Mouse (Mus musculus) fibroblast of lung, adult 2 months (primary cell): ENCODE results near the gene Fam222b.
"Not testable (repeated sequence)": the region's sequence is repeated elsewhere in the genome, so short reads cannot be mapped to it uniquely, and the experiment has no call there.

Experiments used
- DNase-seq: peaks from one replicate; pipeline ENCODE4 v3.0.0-alpha.2; 2011; ENCODE audit warnings: low read depth

Gene Fam222b

GRCm38 (mm10) chr11:78094504-78095143 lies at the start of gene Fam222b:
Gene Fam222b (plus strand): TSS chr11:78094660.
- DNase-seq: peak; percentile 65

GRCm38 (mm10) chr11:78044758-78045251 lies 49.7 kb upstream of the Fam222b start:
- DNase-seq: peak; percentile 67

- DNase-seq: not testable (repeated sequence)
Observed at GRCm38 (mm10) chr11:78048637-78049036, 45.8 kb upstream of the Fam222b start.

DNA sequence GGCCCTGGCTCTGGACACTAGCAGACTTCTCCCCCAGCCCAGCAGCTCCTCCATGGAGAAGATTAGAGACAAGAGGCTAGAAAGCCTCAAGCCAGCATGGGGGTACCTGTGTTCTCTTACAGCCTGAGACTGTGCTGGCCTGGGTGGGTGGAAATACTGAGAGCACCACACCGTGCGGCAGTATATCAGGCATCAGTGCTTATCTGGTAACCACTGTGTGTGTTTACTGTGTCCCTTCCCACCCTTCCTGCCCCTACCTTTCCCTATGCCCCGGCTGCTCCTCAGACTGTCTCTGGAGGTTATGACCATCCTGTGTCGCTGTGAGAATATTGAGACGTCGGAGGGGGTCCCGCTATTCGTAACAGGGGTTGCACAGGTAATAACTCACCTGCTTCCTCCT lies 41.4 kb upstream of the Fam222b start:
- DNase-seq: no peak

- no peak for DNase-seq
Observed at GRCm38 (mm10) chr11:78056946-78057345, 37.5 kb upstream of the Fam222b start.

GRCm38 (mm10) chr11:78059833-78060757 lies 34.4 kb upstream of the Fam222b start:
- peak; percentile 43 for DNase-seq

DNA sequence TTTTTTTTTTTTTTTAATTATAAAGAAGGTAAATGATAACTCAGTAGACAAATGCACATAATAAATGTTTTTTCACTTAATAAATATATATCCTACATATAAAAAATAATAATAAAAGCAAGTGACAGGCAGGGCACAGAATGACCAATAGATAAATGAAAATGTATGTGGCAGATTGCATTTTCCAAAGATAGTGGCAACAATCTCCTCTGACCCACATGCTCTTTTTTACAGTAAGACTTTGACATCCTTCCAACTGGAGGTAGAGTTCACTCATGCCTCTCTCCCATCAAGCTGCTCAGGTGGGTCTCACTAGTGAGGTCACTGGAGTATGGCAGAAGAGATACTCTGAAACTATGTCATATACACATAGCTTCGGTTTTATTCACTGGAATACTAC lies 31.9 kb upstream of the Fam222b start:
- DNase-seq: no peak

DNA sequence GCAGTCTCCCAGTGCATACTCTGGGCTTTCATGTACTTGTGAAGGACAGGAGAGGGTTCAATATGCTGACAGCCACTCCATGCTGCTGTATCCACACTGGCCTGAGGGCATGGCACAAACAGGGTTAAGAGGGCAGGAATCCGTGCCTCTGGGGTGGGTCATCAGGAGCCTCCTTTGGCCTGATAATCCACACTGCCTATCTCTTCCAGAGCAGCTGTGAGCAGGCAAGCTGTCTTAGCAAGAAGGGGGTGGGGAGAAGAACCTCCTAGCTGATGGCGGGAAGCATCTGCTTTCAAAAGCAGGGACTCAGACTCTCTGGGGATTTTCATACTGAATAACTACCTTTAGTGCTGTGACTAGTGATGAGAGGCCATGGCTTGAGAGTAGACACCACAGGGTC lies 28.6 kb upstream of the Fam222b start:
- no peak for DNase-seq

GRCm38 (mm10) chr11:78066641-78067040 lies 27.8 kb upstream of the Fam222b start:
- DNase-seq: no peak

GRCm38 (mm10) chr11:78067566-78067965 lies 26.9 kb upstream of the Fam222b start:
- no peak for DNase-seq

DNA sequence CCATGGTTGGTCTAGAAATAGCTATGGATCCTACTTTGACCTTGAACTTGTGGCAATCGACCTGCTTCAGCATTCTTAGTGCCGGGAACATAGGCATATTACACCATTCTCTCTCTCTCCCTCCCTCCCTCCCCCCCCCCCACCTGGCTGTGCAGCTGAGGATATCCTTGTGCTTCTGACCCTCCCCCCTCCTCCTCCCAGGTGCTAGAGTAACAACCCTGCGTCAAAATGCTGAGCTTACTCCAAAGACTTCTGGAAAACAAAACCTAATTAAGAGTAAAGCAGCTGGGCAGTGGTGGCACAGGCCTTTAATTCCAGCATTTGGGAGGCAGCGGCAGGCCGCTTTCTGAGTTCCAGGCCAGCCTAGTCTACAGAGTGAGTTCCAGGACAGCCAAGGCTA lies 25.3 kb upstream of the Fam222b start:
- no peak for DNase-seq

DNA sequence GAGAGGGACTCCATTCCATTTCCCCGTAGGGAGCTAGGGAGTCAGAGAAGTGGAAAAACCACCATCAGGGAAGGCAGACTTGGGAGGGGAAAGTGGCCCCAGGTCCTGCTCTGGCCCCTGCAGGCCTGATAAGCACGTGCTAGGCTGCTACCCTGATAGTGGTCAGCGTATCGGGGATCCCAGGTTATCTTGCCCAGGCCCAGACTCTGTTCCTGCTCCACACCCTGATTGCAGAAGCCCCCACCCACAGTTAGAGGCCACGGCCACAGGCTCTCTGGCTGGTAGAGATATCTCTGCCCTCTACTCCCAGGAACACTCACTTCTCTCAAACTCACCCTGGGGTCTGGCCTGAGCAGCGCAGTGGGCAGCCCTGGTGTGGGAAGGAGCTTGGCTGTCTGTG lies 24.8 kb upstream of the Fam222b start:
- DNase-seq: no peak

GRCm38 (mm10) chr11:78071938-78072337 lies 22.5 kb upstream of the Fam222b start:
- DNase-seq: no peak

GRCm38 (mm10) chr11:78072425-78073130 lies 21.9 kb upstream of the Fam222b start:
- DNase-seq: no peak

GRCm38 (mm10) chr11:78073577-78074276 lies 20.7 kb upstream of the Fam222b start:
- DNase-seq: no peak

DNA sequence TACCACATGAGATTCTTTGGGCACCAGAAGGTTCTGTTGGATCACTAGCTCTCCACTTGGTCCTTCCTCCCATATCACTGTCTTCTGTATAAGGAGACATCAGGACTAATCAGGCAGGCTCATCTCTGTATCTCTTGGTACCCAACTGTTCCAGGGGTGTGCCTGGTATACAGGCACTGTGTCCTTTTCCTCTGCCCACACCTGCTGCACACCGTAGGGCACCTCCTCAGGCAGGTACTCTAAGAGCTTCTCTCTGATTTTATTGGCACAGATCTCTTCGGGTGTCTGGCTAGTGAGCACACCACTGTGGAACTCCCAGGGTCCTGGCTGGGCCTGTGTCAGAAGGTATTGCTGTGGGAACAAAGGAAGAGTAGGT lies 20.2 kb upstream of the Fam222b start:
- DNase-seq: no peak

DNA sequence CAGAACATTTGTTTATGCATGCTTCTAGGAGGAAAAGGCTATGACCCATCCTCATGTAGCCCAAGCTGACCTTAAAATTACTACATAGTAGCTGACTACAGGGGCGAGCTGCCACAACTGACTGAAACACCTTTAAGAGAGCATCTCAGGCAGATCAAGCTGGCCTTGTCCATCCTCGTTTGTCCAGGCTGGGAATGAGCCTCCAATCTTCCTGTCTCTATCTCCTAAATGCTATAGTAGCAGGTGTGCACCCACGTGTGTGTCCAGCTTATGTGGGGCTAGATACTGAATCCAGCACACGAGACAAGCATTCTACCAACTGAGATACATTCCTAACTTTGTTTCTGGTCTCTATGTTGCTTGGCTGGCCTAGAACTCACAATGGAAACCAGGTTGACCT lies 19.8 kb upstream of the Fam222b start:
- DNase-seq: no peak

GRCm38 (mm10) chr11:78079961-78080921 lies 14.2 kb upstream of the Fam222b start, which contains the start of gene Eral1:
Gene Eral1 (minus strand): TSS chr11:78080383.
- DNase-seq: peak; percentile 76

DNA sequence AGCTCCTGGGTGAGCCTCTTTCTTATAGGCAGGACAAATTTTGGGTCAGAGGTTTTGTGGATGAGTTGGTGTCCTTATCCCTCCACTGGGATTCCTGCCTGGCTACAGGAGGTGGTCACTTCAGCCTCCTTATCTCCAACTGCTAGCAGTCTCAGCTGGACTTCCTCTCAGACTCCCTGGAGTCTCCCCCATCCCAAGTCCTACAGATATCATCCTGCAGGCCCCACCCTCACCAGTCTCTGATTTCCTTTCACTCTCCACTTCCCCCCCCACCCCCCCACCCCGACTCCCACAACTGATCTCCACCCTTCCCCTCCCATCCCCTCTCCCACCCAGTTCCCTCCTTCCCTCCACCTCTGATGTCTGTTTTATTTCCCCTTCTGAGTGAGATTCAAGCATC lies 10.9 kb upstream of the Fam222b start:
- no peak for DNase-seq

DNA sequence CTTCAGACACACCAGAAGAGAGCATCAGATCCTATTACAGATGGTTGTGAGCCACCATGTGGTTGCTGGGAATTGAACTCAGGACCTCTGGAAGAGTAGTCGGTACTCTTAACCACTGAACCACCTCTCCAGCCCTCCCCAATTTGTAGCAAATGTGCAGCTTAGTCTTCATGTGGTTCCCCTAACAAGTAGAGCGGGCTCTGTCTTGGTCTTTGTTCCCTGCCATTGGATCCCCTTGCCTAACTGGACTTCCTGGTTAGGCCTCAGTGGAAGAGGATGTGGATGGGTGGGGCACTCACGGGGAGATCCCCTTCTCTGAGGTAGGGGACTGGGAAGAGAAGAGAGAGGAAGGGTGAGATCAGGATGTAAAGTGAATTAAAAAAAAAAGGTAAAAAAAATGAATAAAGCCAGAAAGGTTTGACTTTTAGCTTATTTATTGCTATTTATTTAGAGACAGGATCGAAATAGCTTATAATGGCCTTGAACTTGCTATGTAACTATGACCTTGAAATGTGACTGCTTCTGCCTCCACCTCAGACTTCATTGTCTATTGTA lies 7.5 kb upstream of the Fam222b start:
- no peak for DNase-seq
